In genomic region chr2:167932727-167933231, GRCm38 (mm10) we compare ENCODE assay signal across 7 mouse cellular contexts. TPM values are rescaled to one million over a fixed set of nuclear protein-coding genes. Genes with fewer than 3 reads are reported as not detected.
DNase-seq lines count a peak whose midpoint lies in the region; ATAC-seq and TF ChIP-seq lines count a peak whose summit lies in the region.

No protein-coding gene starts in this region.

- peak overlapping the region; percentile 98 for H3K4me3 ChIP-seq in left cerebral cortex, adult 2 months
- peak overlapping the region; percentile 94 for H3K4me3 ChIP-seq in hindbrain, embryonic 12.5 days

- peak overlapping the region; percentile 81 for H3K4me2 ChIP-seq in hindbrain, embryonic 12.5 days (replicated peaks)

- whole genome bisulfite sequencing in hindbrain, embryonic 12.5 days = under 1% methylated on average over 18 of the region's 18 CpGs

- ATAC-seq in hindbrain, embryonic 12.5 days (ENCODE audit: low FRiP score) = peak; percentile 79
- ATAC-seq in megakaryocyte progenitor cell, adult 5-6 weeks (replicated peaks; ENCODE audit: poor library complexity) = peak; percentile 14; the same call in 1 of the 2 replicates

- TF ChIP-seq POLR2A in brain, embryonic 14.5 days (IDR thresholded peaks at IDR 0.05; ENCODE audit: borderline replicate concordance, extremely low read depth, insufficient read depth, insufficient read length, poor library complexity, severe bottlenecking) = no peak

- H3K27me3 ChIP-seq in hindbrain, embryonic 12.5 days = no peaks in the 10 kb centered on the region

- no peak for TF ChIP-seq CTCF in left cerebral cortex, adult 2 months (IDR thresholded peaks at IDR 0.05)
- no peak for TF ChIP-seq CTCF in brain, embryonic 14.5 days (IDR thresholded peaks at IDR 0.05; ENCODE audit: borderline replicate concordance, extremely low read depth, insufficient read depth, insufficient read length)

- no peaks in the 10 kb centered on the region for H3K9me3 ChIP-seq in hindbrain, embryonic 12.5 days (replicated peaks)

- intact Hi-C loops in left cerebral cortex, adult 2 months (cut with DNase I) = loop anchor here (2.0 kb wide), 1 partner anchor 30 kb away; no protein-coding TSS in a partner anchor
- intact Hi-C loops in left cerebral cortex, postnatal 4 days (cut with DNase I) = no loop called here

- no peak for DNase-seq in left cerebral cortex, adult 2 months (ENCODE audit: extremely low spot score in 1 of 2, low spot score in 2 of 2)
- DNase-seq in left cerebral cortex, postnatal 4 days = no peak
- peak; percentile 42 for DNase-seq in brain, embryonic 14.5 days (ENCODE audit: low read depth)
- peak; percentile 39 for DNase-seq in thymus, postnatal 14 days
- no peak for DNase-seq in frontal cortex, adult 2 months (ENCODE audit: extremely low spot score in 1 of 2, low spot score in 1 of 2)

- H3K27ac ChIP-seq in left cerebral cortex, adult 2 months = peak overlapping the region; percentile 93
- H3K27ac ChIP-seq in hindbrain, embryonic 12.5 days = peak overlapping the region; percentile 71

- no peaks in the 10 kb centered on the region for H3K36me3 ChIP-seq in hindbrain, embryonic 12.5 days

- H3K9ac ChIP-seq in hindbrain, embryonic 12.5 days = peak overlapping the region; percentile 97

- peaks cover 40% of the 10 kb centered on the region for H3K4me1 ChIP-seq in hindbrain, embryonic 12.5 days

RNA-seq across cellular contexts. Expression of gene Ptpn1, which starts 0.9 kb away (rescaled TPM):
- total RNA-seq in left cerebral cortex, adult 2 months (2021) = 10 to 100 TPM; 52.0 to 69.0 TPM
- 10 to 100 TPM; 66.8 to 68.7 TPM for total RNA-seq in left cerebral cortex, postnatal 4 days (2021)
- 60.2 and 62.4 TPM in 2 replicates for polyA plus RNA-seq in brain, embryonic 14.5 days (2012; rRNA removed)
- 96.9 and 118 TPM in 2 replicates for polyA plus RNA-seq in hindbrain, embryonic 12.5 days (2016; fragmentation: Nextera tagmentation; extraction: Ambion mirVana)
- total RNA-seq in megakaryocyte progenitor cell, adult 5-6 weeks (2015) = 13.8 and 15.8 TPM in 2 replicates
- 58.4 and 65.8 TPM in 2 replicates for total RNA-seq in megakaryocyte progenitor cell, adult 5-6 weeks (2017)
- 45.7 and 45.8 TPM in 2 replicates for polyA plus RNA-seq in frontal cortex, adult 2 months (2012; rRNA removed)

Comparison
In these comparisons a context has a peak if more than half of its experiments do, and no peak if none do; other contexts are left out.
1. DNase-seq: peak in brain, embryonic 14.5 days (single experiment) and thymus, postnatal 14 days (single experiment); none in left cerebral cortex, adult 2 months (0 of 2), left cerebral cortex, postnatal 4 days (single experiment) and frontal cortex, adult 2 months (0 of 2).